Mouse (Mus musculus): Measurements from ENCODE around the gene Camkk2. TPM values are rescaled to one million over a fixed set of nuclear protein-coding genes. Genes with fewer than 3 reads are reported as not detected.
A peak's percentile ranks its signal among the peaks of the same experiment; 100 is the strongest.

Gene Camkk2
- polyA plus RNA-seq, 1 experiment from 2014 or later: 18.5 TPM

DNA sequence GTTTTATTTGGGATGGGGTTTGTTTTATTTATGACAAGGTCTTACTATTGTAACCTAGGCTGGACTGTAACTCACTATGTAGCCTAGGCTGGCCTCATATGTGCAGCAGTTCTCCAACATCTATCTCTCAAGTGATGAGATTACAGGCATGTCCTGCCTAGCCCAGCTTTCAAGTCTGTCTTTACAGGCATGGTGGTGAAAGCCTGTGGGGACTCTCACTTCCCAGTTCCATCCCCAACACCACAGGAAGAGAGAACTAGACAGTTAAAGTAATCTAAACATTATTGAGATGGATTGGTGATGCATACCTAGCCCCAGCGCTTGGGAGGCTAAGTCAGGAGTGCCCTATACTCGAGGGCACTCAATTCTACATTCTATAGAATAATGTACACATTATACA lies 9.5 kb upstream of the Camkk2 start:
- 91% methylated on average over 2 of the region's 2 CpGs for WGBS
- no peak for DNase-seq (ENCODE audit: low spot score, missing footprints)

DNA sequence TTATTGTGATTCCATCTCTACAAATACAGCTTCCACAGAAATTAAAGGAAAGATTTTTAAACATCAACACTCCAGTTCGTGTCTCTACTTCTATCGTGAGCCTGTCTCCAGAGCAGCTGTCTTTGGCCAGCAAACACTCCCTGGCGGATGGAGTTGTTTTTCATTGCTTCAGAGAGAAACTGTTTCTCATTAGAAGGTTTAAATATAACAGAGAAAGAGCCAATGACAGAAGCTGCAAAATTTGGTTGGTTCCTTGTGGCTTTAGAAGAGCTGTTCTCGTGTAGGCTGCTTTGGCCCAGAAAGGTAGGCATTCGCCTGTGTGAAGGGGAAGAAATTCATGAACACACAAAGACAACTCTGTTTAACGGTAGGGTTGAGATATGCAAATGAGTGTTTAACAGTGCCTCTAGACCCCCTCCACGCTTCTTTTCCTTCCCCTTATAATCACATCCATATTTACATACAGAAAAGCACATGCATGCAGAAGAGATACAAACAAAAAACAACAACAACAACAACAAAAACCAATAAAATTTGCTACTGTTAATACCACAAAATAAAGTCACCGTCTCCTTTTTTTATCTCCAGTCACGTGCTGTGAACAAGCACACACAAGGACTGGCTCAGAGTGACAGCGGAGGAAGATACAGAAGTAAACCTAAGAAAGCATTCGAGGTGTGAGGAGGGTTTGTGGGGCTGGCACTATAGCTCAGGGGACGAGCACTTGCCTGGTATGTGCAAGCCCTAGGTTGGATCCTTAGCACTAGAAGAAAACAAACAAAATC lies 7.0 kb upstream of the Camkk2 start:
- H3K9me3 ChIP-seq (ENCODE audit: control insufficient read depth, low read length): no peaks in the 10 kb centered on the region
- no peak overlapping the region for H3K27ac ChIP-seq (ENCODE audit: low read depth, low read length)
- peaks cover 9% of the 10 kb centered on the region; the same call in 1 of the 2 replicates for H3K36me3 ChIP-seq (ENCODE audit: control insufficient read depth, insufficient read depth, low read length)
- DNase-seq (ENCODE audit: low spot score, missing footprints): no peak
- H3K4me2 ChIP-seq: no peak overlapping the region
- no peaks in the 10 kb centered on the region for H3K27me3 ChIP-seq (ENCODE audit: control insufficient read depth, insufficient read depth, low read length)
- ATAC-seq (ENCODE audit: low FRiP score): no peak
- H3K4me3 ChIP-seq (ENCODE audit: low read depth, low read length): no peak overlapping the region
- H3K4me1 ChIP-seq (ENCODE audit: control insufficient read depth, insufficient read depth, low read length): peaks cover 3% of the 10 kb centered on the region; the same call in 1 of the 2 replicates
- WGBS: 80% methylated on average over 12 of the region's 12 CpGs
- H3K9ac ChIP-seq (ENCODE audit: low read length): no peak overlapping the region

More for the DNA sequence above, 9.5 kb upstream of the Camkk2 start:
- Histone ChIP-seq H3K36me3 (ENCODE audit: control insufficient read depth, insufficient read depth, low read length) (peaks cover 24% of the 10 kb centered on the region), H3K9me3 (ENCODE audit: control insufficient read depth, low read length) (no peaks in the 10 kb centered on the region), H3K4me1 (ENCODE audit: control insufficient read depth, insufficient read depth, low read length) (peaks cover 3% of the 10 kb centered on the region; the same call in 1 of the 2 replicates), H3K4me3 (ENCODE audit: low read depth, low read length) (no peak overlapping the region), H3K27ac (ENCODE audit: low read depth, low read length) (no peak overlapping the region), H3K9ac (ENCODE audit: low read length) (no peak overlapping the region), H3K27me3 (ENCODE audit: control insufficient read depth, insufficient read depth, low read length) (no peaks in the 10 kb centered on the region), H3K4me2 (no peak overlapping the region)
- no peak for ATAC-seq (ENCODE audit: low FRiP score)

- H3K4me1 ChIP-seq (ENCODE audit: control insufficient read depth, insufficient read depth, low read length): peaks cover 3% of the 10 kb centered on the region; the same call in 1 of the 2 replicates
- H3K9me3 ChIP-seq (ENCODE audit: control insufficient read depth, low read length): no peaks in the 10 kb centered on the region
- DNase-seq (ENCODE audit: low spot score, missing footprints) (no peak), ATAC-seq (ENCODE audit: low FRiP score) (no peak)
- WGBS: 62% methylated on average over 14 of the region's 14 CpGs
- H3K27me3 ChIP-seq (ENCODE audit: control insufficient read depth, insufficient read depth, low read length): no peaks in the 10 kb centered on the region
- H3K4me2 ChIP-seq: no peak overlapping the region
- H3K36me3 ChIP-seq (ENCODE audit: control insufficient read depth, insufficient read depth, low read length): peaks cover 5% of the 10 kb centered on the region; the same call in 1 of the 2 replicates
- no peak overlapping the region for H3K27ac ChIP-seq (ENCODE audit: low read depth, low read length)
- no peak overlapping the region for H3K4me3 ChIP-seq (ENCODE audit: low read depth, low read length)
- H3K9ac ChIP-seq (ENCODE audit: low read length): no peak overlapping the region
Observed at GRCm38 (mm10) chr5:122783726-122784406, 4.7 kb upstream of the Camkk2 start.

DNA sequence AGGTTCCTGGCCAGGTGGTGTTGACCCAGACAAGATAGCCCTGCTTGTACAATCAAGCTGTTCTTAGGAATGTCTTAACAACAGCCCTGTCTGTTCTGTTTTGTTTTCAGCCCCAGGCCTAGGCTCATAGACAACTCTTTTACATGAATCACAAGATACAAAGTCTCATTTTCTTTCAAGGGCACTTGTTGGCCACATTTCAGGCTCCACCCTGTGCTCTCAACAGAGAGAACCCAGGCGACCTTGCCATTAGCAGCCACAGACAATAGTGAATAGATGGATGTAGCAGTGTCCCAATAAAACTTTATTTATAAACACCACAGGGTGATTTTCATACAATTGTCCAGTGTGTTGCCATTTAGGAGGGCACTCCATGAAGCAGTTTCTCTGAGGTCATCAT lies 2.9 kb upstream of the Camkk2 start:
- no peak overlapping the region for H3K4me2 ChIP-seq
- H3K4me3 ChIP-seq (ENCODE audit: low read depth, low read length): no peak overlapping the region
- peaks cover 8% of the 10 kb centered on the region; the same call in 1 of the 2 replicates for H3K4me1 ChIP-seq (ENCODE audit: control insufficient read depth, insufficient read depth, low read length)
- H3K36me3 ChIP-seq (ENCODE audit: control insufficient read depth, insufficient read depth, low read length): peaks cover 3% of the 10 kb centered on the region; the same call in 1 of the 2 replicates
- H3K9me3 ChIP-seq (ENCODE audit: control insufficient read depth, low read length): no peaks in the 10 kb centered on the region
- no peak overlapping the region for H3K27ac ChIP-seq (ENCODE audit: low read depth, low read length)
- H3K9ac ChIP-seq (ENCODE audit: low read length): no peak overlapping the region
- DNase-seq (ENCODE audit: low spot score, missing footprints) (no peak), ATAC-seq (ENCODE audit: low FRiP score) (no peak)
- 62% methylated on average over 1 of the region's 1 CpGs for WGBS
- H3K27me3 ChIP-seq (ENCODE audit: control insufficient read depth, insufficient read depth, low read length): no peaks in the 10 kb centered on the region

DNA sequence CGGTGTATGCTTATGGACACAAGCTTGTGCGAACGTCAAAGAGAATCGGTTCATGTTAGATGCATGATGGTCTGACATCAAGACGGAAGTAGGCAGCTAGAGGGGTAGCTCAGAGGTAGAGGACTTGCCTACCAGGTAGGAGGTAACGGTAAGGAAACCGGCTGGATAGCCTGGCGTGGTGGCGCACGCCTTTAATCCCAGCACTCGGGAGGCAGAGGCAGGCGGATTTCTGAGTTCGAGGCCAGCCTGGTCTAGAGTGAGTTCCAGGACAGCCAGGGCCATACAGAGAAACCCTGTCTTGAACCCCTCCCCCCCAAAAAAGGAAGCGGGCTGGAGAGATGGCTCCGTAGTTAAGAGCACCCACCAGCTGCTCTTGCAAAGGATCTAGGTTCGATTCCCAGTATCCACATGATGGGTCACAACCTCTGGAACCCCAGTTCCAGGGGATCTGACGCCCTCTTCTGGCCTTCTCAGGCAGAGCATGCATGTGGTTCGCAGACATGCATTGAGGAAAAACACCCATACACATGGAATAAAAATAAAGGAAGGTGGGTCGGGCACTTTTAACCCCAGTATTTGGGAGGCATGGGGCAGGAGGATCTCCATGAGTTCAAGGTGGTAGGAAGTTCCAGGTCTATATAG lies 1.7 kb upstream of the Camkk2 start:
- H3K4me3 ChIP-seq (ENCODE audit: low read depth, low read length): no peak overlapping the region
- H3K4me1 ChIP-seq (ENCODE audit: control insufficient read depth, insufficient read depth, low read length): peaks cover 8% of the 10 kb centered on the region; the same call in 1 of the 2 replicates
- no peaks in the 10 kb centered on the region for H3K27me3 ChIP-seq (ENCODE audit: control insufficient read depth, insufficient read depth, low read length)
- ATAC-seq (ENCODE audit: low FRiP score): no peak
- no peak overlapping the region for H3K9ac ChIP-seq (ENCODE audit: low read length)
- no peaks in the 10 kb centered on the region for H3K36me3 ChIP-seq (ENCODE audit: control insufficient read depth, insufficient read depth, low read length)
- DNase-seq (ENCODE audit: low spot score, missing footprints): no peak
- no peaks in the 10 kb centered on the region; the same call in 1 of the 2 replicates for H3K9me3 ChIP-seq (ENCODE audit: control insufficient read depth, low read length)
- 88% methylated on average over 19 of the region's 19 CpGs for WGBS
- no peak overlapping the region for H3K27ac ChIP-seq (ENCODE audit: low read depth, low read length)
- no peak overlapping the region for H3K4me2 ChIP-seq

DNA sequence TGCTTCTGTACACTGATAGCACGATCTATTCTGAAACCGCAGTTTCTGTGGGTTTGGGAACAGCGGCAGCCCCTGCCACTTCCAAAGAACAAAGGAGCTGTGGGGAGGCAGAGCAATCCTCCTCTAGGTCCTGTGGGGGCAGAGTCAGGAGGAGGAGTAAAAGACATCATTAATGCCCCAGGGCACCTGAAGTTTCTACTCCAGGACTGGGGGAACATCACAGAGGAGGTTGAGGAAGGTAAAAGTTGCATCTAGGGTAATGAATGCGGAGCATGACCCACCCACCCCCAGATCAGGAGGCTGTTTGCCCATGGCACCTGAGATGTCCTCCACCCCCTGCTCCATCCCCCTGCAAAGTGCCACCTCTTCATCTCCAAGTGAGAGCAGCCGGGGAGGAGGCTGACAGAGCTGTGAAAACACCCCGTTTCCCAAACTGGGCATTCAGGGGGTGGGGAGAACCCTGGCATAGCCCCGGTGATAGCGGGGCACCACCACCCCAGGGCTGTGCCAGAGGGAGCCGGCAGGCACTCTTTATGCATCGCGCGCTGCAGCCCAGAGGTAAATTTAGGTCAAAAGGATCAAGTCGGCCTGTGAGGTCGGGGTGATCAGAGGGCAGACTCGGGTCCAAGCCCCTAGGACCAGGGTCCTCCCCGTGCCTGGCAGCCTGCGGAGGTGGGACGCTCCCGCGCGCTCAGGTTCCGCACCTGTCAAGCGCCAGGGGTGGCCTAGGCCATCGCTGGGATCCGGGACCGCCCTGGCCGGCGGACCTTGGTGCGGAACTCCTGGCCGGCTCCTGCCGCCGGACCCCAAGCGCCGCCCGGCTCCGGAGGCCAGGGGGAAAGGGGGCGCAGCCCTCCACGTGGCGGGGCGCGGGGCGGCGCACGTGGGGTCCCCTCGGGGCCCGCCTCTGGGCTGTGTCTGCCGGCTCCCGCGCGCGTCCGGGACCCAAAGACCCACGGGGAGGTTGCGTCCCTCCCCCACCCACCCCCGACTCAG lies 680 bp downstream of the Camkk2 start:
- no peaks in the 10 kb centered on the region; the same call in 1 of the 2 replicates for H3K9me3 ChIP-seq (ENCODE audit: control insufficient read depth, low read length)
- no peak overlapping the region for H3K27ac ChIP-seq (ENCODE audit: low read depth, low read length)
- ATAC-seq (ENCODE audit: low FRiP score): peak; percentile 76
- H3K36me3 ChIP-seq (ENCODE audit: control insufficient read depth, insufficient read depth, low read length): no peaks in the 10 kb centered on the region
- H3K4me3 ChIP-seq (ENCODE audit: low read depth, low read length): peak overlapping the region; percentile 91
- peak overlapping the region; percentile 89 for H3K4me2 ChIP-seq
- H3K27me3 ChIP-seq (ENCODE audit: control insufficient read depth, insufficient read depth, low read length): no peaks in the 10 kb centered on the region
- 1% methylated on average over 55 of the region's 55 CpGs for WGBS
- DNase-seq (ENCODE audit: low spot score, missing footprints): peak; percentile 94
- H3K4me1 ChIP-seq (ENCODE audit: control insufficient read depth, insufficient read depth, low read length): peaks cover 8% of the 10 kb centered on the region
- peak overlapping the region; percentile 88 for H3K9ac ChIP-seq (ENCODE audit: low read length)

- Histone ChIP-seq H3K4me1 (ENCODE audit: control insufficient read depth, insufficient read depth, low read length) (peaks cover 8% of the 10 kb centered on the region), H3K27ac (ENCODE audit: low read depth, low read length) (no peak overlapping the region), H3K9me3 (ENCODE audit: control insufficient read depth, low read length) (no peaks in the 10 kb centered on the region; the same call in 1 of the 2 replicates), H3K27me3 (ENCODE audit: control insufficient read depth, insufficient read depth, low read length) (no peaks in the 10 kb centered on the region), H3K9ac (ENCODE audit: low read length) (no peak overlapping the region), H3K36me3 (ENCODE audit: control insufficient read depth, insufficient read depth, low read length) (no peaks in the 10 kb centered on the region), H3K4me3 (ENCODE audit: low read depth, low read length) (no peak overlapping the region), H3K4me2 (no peak overlapping the region)
- ATAC-seq (ENCODE audit: low FRiP score): no peak
- no peak for DNase-seq (ENCODE audit: low spot score, missing footprints)
- WGBS: 55% methylated on average over 2 of the region's 2 CpGs
Observed at GRCm38 (mm10) chr5:122777322-122777721, 1.9 kb downstream of the Camkk2 start.

DNA sequence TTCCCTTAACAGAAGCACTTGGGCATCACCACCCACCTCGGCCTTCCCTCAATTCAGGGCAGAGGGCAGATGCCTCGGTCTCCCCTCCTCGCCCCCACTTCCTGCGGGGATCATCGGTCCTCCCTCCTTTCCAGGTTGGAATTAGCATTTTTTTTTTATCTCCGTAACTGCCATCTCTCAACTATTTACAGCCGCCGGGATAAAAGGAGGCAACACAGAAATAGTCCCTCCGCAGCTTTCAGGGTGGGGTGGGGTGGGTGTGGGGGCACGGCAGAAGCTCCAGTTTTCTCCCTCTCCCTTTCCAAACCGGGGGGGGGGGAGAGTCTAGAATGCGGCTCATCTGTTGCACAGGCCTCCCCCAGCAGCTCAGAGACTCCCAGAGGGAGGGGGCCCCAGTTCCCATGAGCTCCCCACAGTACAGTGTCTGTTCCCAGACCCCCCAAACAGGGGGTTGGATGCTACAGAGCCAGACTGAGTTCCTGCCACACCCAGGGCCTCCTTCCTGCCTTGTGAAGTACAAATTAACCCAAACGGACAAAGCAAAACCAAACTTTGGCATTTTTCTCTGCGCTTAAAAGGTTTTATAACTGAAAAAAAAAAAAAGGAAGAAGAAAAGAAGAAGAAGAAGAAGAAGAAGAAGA lies 3.4 kb downstream of the Camkk2 start:
- H3K9ac ChIP-seq (ENCODE audit: low read length): no peak overlapping the region
- H3K4me2 ChIP-seq: no peak overlapping the region

More for the DNA sequence above, 3.4 kb downstream of the Camkk2 start:
- H3K36me3 ChIP-seq (ENCODE audit: control insufficient read depth, insufficient read depth, low read length): no peaks in the 10 kb centered on the region
- no peak overlapping the region for H3K27ac ChIP-seq (ENCODE audit: low read depth, low read length)
- no peaks in the 10 kb centered on the region for H3K27me3 ChIP-seq (ENCODE audit: control insufficient read depth, insufficient read depth, low read length)
- H3K9me3 ChIP-seq (ENCODE audit: control insufficient read depth, low read length): no peaks in the 10 kb centered on the region; the same call in 1 of the 2 replicates
- DNase-seq (ENCODE audit: low spot score, missing footprints): no peak
- peaks cover 8% of the 10 kb centered on the region for H3K4me1 ChIP-seq (ENCODE audit: control insufficient read depth, insufficient read depth, low read length)
- WGBS: 84% methylated on average over 13 of the region's 14 CpGs
- no peak overlapping the region for H3K4me3 ChIP-seq (ENCODE audit: low read depth, low read length)
- no peak for ATAC-seq (ENCODE audit: low FRiP score)
